Mouse (Mus musculus): ENCODE data around the gene Lzts2. TPM values are rescaled to one million over a fixed set of nuclear protein-coding genes. Genes with fewer than 3 reads are reported as not detected.

Gene Lzts2
- 29.2 TPM for polyA plus RNA-seq (2015; fragmentation: Illumina TruSeq; extraction: RNeasy Lipid Tissue Mini Kit (QIAGEN cat#74804); ENCODE audit: low read depth, low replicate concordance)

GRCm38 (mm10) chr19:45014335-45014971 lies at the start of gene Lzts2:
Gene Lzts2, plus strand, starts transcription at chr19:45014414.

GRCm38 (mm10) chr19:44988831-44989566 lies 25.2 kb upstream of the Lzts2 start, which contains the start of gene Sema4g:
Gene Sema4g, plus strand, starts transcription at chr19:44989101.

GRCm38 (mm10) chr19:45005444-45005843 lies 8.8 kb upstream of the Lzts2 start, which contains the start of gene Twnk:
Gene Twnk, plus strand, starts transcription at chr19:45005663.

DNA sequence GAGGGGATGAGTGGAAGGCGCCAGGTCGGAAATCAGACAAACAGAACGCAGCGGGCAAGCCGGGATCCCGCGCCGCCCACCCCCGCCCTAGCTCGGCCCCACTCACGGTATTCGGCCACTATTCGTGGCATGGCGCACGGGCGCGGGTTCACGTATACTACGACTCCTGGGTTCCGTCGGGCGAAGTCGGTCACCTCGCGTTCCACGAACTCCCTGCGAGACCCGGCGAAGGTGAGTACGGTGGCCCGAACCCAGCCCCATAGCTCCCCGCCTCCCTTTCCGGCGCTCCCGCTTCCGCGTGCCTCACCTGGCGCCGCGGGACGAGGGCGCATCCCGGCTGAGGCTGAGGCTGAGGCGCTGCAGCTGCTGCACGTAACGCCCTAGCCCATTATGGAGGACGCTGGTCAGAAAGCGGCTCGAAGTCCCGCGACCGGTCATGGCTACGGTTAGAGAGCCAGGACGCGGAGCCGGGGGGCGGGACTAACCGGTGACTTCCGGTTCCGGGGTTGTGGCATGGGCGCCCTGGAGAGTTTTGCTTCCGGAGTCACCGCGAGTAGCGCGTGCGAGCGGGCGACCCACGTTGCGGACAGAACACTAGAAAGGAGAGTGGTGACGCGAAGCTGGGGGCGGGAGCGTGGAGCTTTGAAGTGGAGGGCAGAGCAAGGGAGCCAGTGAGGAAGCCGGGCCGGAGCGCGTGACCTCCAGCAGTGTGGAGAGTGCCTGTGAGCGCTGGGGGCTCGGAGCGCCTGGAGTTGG lies 8.1 kb upstream of the Lzts2 start, which contains the start of gene Mrpl43:
Mrpl43 (minus strand) TSS at position 486 of the 756 bp plus-strand sequence.

DNA sequence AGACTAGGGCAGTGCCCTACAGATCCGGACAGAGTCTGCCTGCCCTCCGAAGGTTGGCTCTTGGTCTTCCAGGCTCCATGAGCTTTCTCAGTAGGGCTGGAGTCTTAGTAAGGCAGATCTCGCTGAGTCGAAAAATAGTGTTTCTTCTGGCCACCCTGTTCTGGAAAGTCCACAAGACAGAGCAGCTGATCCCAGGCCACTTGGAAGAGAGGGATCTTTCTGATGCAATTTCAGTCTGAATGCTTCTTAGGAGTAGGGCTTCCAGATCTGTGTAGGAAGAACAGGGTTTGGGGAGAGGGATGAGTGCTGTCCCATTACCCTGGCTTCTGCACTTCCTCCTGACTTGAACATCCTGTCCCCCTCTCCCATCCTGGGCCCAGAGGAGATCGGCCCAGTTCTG lies 31.4 kb downstream of the Lzts2 start, which contains the start of gene Pdzd7:
Pdzd7 (minus strand) TSS at position 67 of the 400 bp plus-strand sequence.

GRCm38 (mm10) chr19:45047417-45047934 lies 33.3 kb downstream of the Lzts2 start, which contains the start of gene Sfxn3:
Gene Sfxn3, plus strand, starts transcription at chr19:45047503.

GRCm38 (mm10) chr19:45074580-45075322 lies 60.5 kb downstream of the Lzts2 start, which contains the start of gene Kazald1:
Gene Kazald1, plus strand, starts transcription at chr19:45075241.

Other genes starting within 250 kb of the Lzts2 start
- gene Slf2, start 83.3 kb upstream of the Lzts2 start, polyA plus RNA-seq (2015; fragmentation: Illumina TruSeq; extraction: RNeasy Lipid Tissue Mini Kit (QIAGEN cat#74804); ENCODE audit: low read depth, low replicate concordance), result 34.5 TPM
- 17.9 TPM for gene Sema4g, start 25.3 kb upstream of the Lzts2 start, polyA plus RNA-seq (2015; fragmentation: Illumina TruSeq; extraction: RNeasy Lipid Tissue Mini Kit (QIAGEN cat#74804); ENCODE audit: low read depth, low replicate concordance)
- 8.7 TPM for gene Twnk, start 8.8 kb upstream of the Lzts2 start, polyA plus RNA-seq (2015; fragmentation: Illumina TruSeq; extraction: RNeasy Lipid Tissue Mini Kit (QIAGEN cat#74804); ENCODE audit: low read depth, low replicate concordance)
- gene Mrpl43, start 8.0 kb upstream of the Lzts2 start, polyA plus RNA-seq (2015; fragmentation: Illumina TruSeq; extraction: RNeasy Lipid Tissue Mini Kit (QIAGEN cat#74804); ENCODE audit: low read depth, low replicate concordance), result 60.1 TPM
- gene Pdzd7, start 31.3 kb downstream of the Lzts2 start, polyA plus RNA-seq (2015; fragmentation: Illumina TruSeq; extraction: RNeasy Lipid Tissue Mini Kit (QIAGEN cat#74804); ENCODE audit: low read depth, low replicate concordance), result 6.5 TPM
- 88.4 TPM for gene Sfxn3, start 33.1 kb downstream of the Lzts2 start, polyA plus RNA-seq (2015; fragmentation: Illumina TruSeq; extraction: RNeasy Lipid Tissue Mini Kit (QIAGEN cat#74804); ENCODE audit: low read depth, low replicate concordance)
- gene Kazald1, start 60.8 kb downstream of the Lzts2 start, polyA plus RNA-seq (2015; fragmentation: Illumina TruSeq; extraction: RNeasy Lipid Tissue Mini Kit (QIAGEN cat#74804); ENCODE audit: low read depth, low replicate concordance), result 10.6 TPM
- gene Tlx1, start 136.3 kb downstream of the Lzts2 start, polyA plus RNA-seq (2015; fragmentation: Illumina TruSeq; extraction: RNeasy Lipid Tissue Mini Kit (QIAGEN cat#74804); ENCODE audit: low read depth, low replicate concordance), result not detected
- gene Lbx1, start 221.4 kb downstream of the Lzts2 start, polyA plus RNA-seq (2015; fragmentation: Illumina TruSeq; extraction: RNeasy Lipid Tissue Mini Kit (QIAGEN cat#74804); ENCODE audit: low read depth, low replicate concordance), result not detected

All from brain, adult 10 weeks (tissue).